Mouse (Mus musculus) thymus, postnatal 0 days (tissue): ENCODE data around the gene Pik3r3. TPM values are rescaled to one million over a fixed set of nuclear protein-coding genes. Genes with fewer than 3 reads are reported as not detected.
A peak's percentile ranks its signal among the peaks of the same experiment; 100 is the strongest.
"Not testable (repeated sequence)": the region's sequence is repeated elsewhere in the genome, so short reads cannot be mapped to it uniquely, and the experiment has no call there.

ENCODE experiments used
- DNase-seq: peaks from one replicate; pipeline ENCODE4 v3.0.0-alpha.2; 2015; ENCODE audit warnings: low spot score
- polyA plus RNA-seq: library from polyadenylated mRNA; unstranded; fragments of >200 nt; fragmentation: Nextera tagmentation; extraction: Ambion mirVana; gene quantifications from 2 replicates; pipeline ENCODE4 v1.2.1, GENCODE M21; 2015

Gene Pik3r3
- 4.2 and 4.7 TPM in 2 replicates for polyA plus RNA-seq

- peak; percentile 99 for DNase-seq
These were observed at the start of gene Pik3r3 for GRCm38 (mm10) chr4:116221140-116221851. Pik3r3 (plus strand) TSS chr4:116221618.

GRCm38 (mm10) chr4:116173072-116173471 lies 48.3 kb upstream of the Pik3r3 start, which contains the start of the genes 1700042G07Rik and Gm49337:
1700042G07Rik (plus strand) TSS chr4:116173372.
Gm49337 (plus strand) TSS chr4:116173384.
- DNase-seq = no peak

- no peak for DNase-seq
These were observed 47.7 kb upstream of the Pik3r3 start for GRCm38 (mm10) chr4:116173752-116174151.

- no peak for DNase-seq
These were observed 46.8 kb upstream of the Pik3r3 start for GRCm38 (mm10) chr4:116174466-116175116.

GRCm38 (mm10) chr4:116175136-116175535 lies 46.3 kb upstream of the Pik3r3 start:
- no peak for DNase-seq

- no peak for DNase-seq
These were observed 45.5 kb upstream of the Pik3r3 start for GRCm38 (mm10) chr4:116175711-116176542.

GRCm38 (mm10) chr4:116176543-116176988 lies 44.9 kb upstream of the Pik3r3 start:
- peak; percentile 60 for DNase-seq

- DNase-seq = no peak
These were observed 44.3 kb upstream of the Pik3r3 start for GRCm38 (mm10) chr4:116177140-116177539.

- DNase-seq = no peak
These were observed 39.3 kb upstream of the Pik3r3 start for GRCm38 (mm10) chr4:116182079-116182478.

- DNase-seq = no peak
These were observed 38.7 kb upstream of the Pik3r3 start for GRCm38 (mm10) chr4:116182745-116183144.

GRCm38 (mm10) chr4:116185083-116185482 lies 36.3 kb upstream of the Pik3r3 start:
- DNase-seq = no peak

- no peak for DNase-seq
These were observed 29.1 kb upstream of the Pik3r3 start for GRCm38 (mm10) chr4:116192286-116192835.

GRCm38 (mm10) chr4:116193583-116194383 lies 27.6 kb upstream of the Pik3r3 start:
- no peak for DNase-seq

GRCm38 (mm10) chr4:116198422-116198821 lies 23.0 kb upstream of the Pik3r3 start:
- DNase-seq = peak; percentile 23

- DNase-seq = no peak
These were observed 17.0 kb upstream of the Pik3r3 start for GRCm38 (mm10) chr4:116204422-116204821.

- DNase-seq = no peak
These were observed 14.9 kb upstream of the Pik3r3 start for GRCm38 (mm10) chr4:116206531-116206930.

- no peak for DNase-seq
These were observed 12.5 kb upstream of the Pik3r3 start for GRCm38 (mm10) chr4:116208891-116209290.

GRCm38 (mm10) chr4:116215895-116216605 lies 5.4 kb upstream of the Pik3r3 start:
- no peak for DNase-seq

- DNase-seq = no peak
These were observed 4.4 kb upstream of the Pik3r3 start for GRCm38 (mm10) chr4:116217046-116217445.

- DNase-seq = not testable (repeated sequence)
These were observed 3.8 kb upstream of the Pik3r3 start for GRCm38 (mm10) chr4:116217661-116218060.
